In the genomic region with DNA sequence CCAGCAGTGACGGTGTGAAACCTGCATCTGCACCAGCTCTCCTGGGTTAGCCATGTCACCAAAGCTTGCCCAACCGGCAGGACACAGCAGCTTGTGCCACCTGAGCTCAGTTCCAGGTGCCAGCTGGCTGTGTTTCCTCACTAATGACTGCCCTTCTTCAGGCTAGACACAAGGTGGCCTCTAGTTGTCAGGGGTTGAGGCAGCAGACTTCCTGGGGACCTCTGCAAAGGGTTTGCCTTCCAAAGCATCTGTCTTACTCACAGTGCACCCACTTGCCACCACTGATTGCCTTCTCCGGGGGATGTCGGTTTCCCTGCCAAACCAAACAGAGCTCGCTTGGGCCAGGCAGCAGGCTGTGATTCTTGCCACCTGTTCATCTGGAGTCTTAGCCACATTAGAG, we compare ENCODE assay signal across 15 mouse cellular contexts. TPM values are rescaled to one million over a fixed set of nuclear protein-coding genes. Genes with fewer than 3 reads are reported as not detected.
DNase-seq lines count a peak whose midpoint lies in the region; ATAC-seq and TF ChIP-seq lines count a peak whose summit lies in the region.
"Had no signal": no experiment of that assay in that cellular context is flagged by ENCODE, and none has a peak within 500 bp of the region (broad histone marks: within the 10 kb centered on the region; RNA-seq: fewer than 3 reads in every experiment).

No protein-coding gene starts in this region.

- no peaks in the 10 kb centered on the region for H3K9me3 ChIP-seq in midbrain, postnatal 0 days (ENCODE audit: low read length)
- no peaks in the 10 kb centered on the region for H3K9me3 ChIP-seq in midbrain, embryonic 13.5 days
- H3K9me3 ChIP-seq in midbrain, embryonic 14.5 days (ENCODE audit: control insufficient read depth, low read length): no peaks in the 10 kb centered on the region
- H3K9me3 ChIP-seq: heart, embryonic 10.5 days; intestine, embryonic 15.5 days; limb, embryonic 13.5 days had no signal

- peak; percentile 69 for ATAC-seq in frontal cortex, adult (ENCODE audit: low TSS enrichment)
- ATAC-seq in midbrain, postnatal 0 days (ENCODE audit: low FRiP score): no peak
- ATAC-seq in midbrain, embryonic 13.5 days: no peak
- no peak for ATAC-seq in midbrain, embryonic 14.5 days (ENCODE audit: low FRiP score, low TSS enrichment)
- ATAC-seq: intestine, embryonic 15.5 days; Patski had no signal

- no peaks in the 10 kb centered on the region for H3K36me3 ChIP-seq in midbrain, postnatal 0 days (ENCODE audit: insufficient read depth, low read length)
- no peaks in the 10 kb centered on the region for H3K36me3 ChIP-seq in midbrain, embryonic 13.5 days
- no peaks in the 10 kb centered on the region for H3K36me3 ChIP-seq in midbrain, embryonic 14.5 days (ENCODE audit: control insufficient read depth, insufficient read depth, low read length)
- H3K36me3 ChIP-seq: heart, embryonic 10.5 days; intestine, embryonic 15.5 days; limb, embryonic 13.5 days had no signal

- no peak for DNase-seq in frontal cortex, postnatal 14 days (ENCODE audit: low spot score in 2 of 2)
- peak; percentile 53 for DNase-seq in midbrain, postnatal 0 days (ENCODE audit: low spot score)
- peak; percentile 56 to 58 for DNase-seq in cerebellum, postnatal 36 days
- no peak for DNase-seq in layer of hippocampus, postnatal 10 days (ENCODE audit: low spot score in 2 of 2)
- DNase-seq in midbrain, embryonic 14.5 days: no peak
- DNase-seq in left cerebral cortex, postnatal 36 days (ENCODE audit: low spot score in 2 of 2): no peak
- DNase-seq: embryo, embryonic 11 days; kidney, postnatal 25 days; retina, postnatal 1 day had no signal

- WGBS in midbrain, postnatal 0 days: 88% methylated on average over 5 of the region's 5 CpGs
- WGBS in midbrain, embryonic 13.5 days: 89% methylated on average over 5 of the region's 5 CpGs
- 85% methylated on average over 5 of the region's 5 CpGs for WGBS in midbrain, embryonic 14.5 days

- no peak overlapping the region for H3K4me2 ChIP-seq in midbrain, postnatal 0 days (ENCODE audit: low read depth, low read length, poor library complexity, severe bottlenecking)
- H3K4me2 ChIP-seq in midbrain, embryonic 13.5 days (replicated peaks): no peak overlapping the region
- H3K4me2 ChIP-seq in midbrain, embryonic 14.5 days (ENCODE audit: low read length): no peak overlapping the region
- H3K4me2 ChIP-seq: intestine, embryonic 15.5 days; limb, embryonic 13.5 days had no signal

- intact Hi-C loops in left cerebral cortex, postnatal 36 days (cut with DNase I): no loop called here

- H3K9ac ChIP-seq in midbrain, postnatal 0 days (replicated peaks; ENCODE audit: low read length, poor library complexity, severe bottlenecking): no peak overlapping the region
- H3K9ac ChIP-seq in midbrain, embryonic 13.5 days (replicated peaks): no peak overlapping the region
- H3K9ac ChIP-seq in midbrain, embryonic 14.5 days (replicated peaks; ENCODE audit: low read length): no peak overlapping the region
- H3K9ac ChIP-seq: intestine, embryonic 15.5 days; limb, embryonic 13.5 days had no signal

- no peak overlapping the region for H3K27ac ChIP-seq in midbrain, postnatal 0 days (ENCODE audit: low read depth, low read length)
- H3K27ac ChIP-seq in midbrain, embryonic 13.5 days: no peak overlapping the region
- no peak overlapping the region for H3K27ac ChIP-seq in midbrain, embryonic 14.5 days (replicated peaks; ENCODE audit: low read depth, low read length)
- H3K27ac ChIP-seq: heart, embryonic 10.5 days; intestine, embryonic 15.5 days; limb, embryonic 13.5 days had no signal

- H3K4me1 ChIP-seq in midbrain, postnatal 0 days (ENCODE audit: insufficient read depth, low read length): no peaks in the 10 kb centered on the region
- H3K4me1 ChIP-seq in midbrain, embryonic 13.5 days (replicated peaks): peaks cover 15% of the 10 kb centered on the region
- no peaks in the 10 kb centered on the region for H3K4me1 ChIP-seq in midbrain, embryonic 14.5 days (ENCODE audit: control insufficient read depth, insufficient read depth, low read length)
- H3K4me1 ChIP-seq: intestine, embryonic 15.5 days; limb, embryonic 13.5 days had no signal

- no peak for TF ChIP-seq CTCF in midbrain, postnatal 0 days (IDR thresholded peaks at IDR 0.05)

- H3K4me3 ChIP-seq in midbrain, postnatal 0 days (ENCODE audit: low read depth, low read length): no peak overlapping the region
- H3K4me3 ChIP-seq in midbrain, embryonic 13.5 days (replicated peaks): no peak overlapping the region
- no peak overlapping the region for H3K4me3 ChIP-seq in midbrain, embryonic 14.5 days (replicated peaks; ENCODE audit: low read depth, low read length)
- H3K4me3 ChIP-seq: heart, embryonic 10.5 days; intestine, embryonic 15.5 days; limb, embryonic 13.5 days had no signal

- 0 out of 2 replicates have a peak, but pooled peaks cover 2% of the 10 kb centered on the region for H3K27me3 ChIP-seq in midbrain, postnatal 0 days (ENCODE audit: insufficient read depth, low read length)
- peaks cover 11% of the 10 kb centered on the region for H3K27me3 ChIP-seq in midbrain, embryonic 13.5 days
- no peaks in the 10 kb centered on the region for H3K27me3 ChIP-seq in midbrain, embryonic 14.5 days (ENCODE audit: control insufficient read depth, insufficient read depth, low read length)
- H3K27me3 ChIP-seq: intestine, embryonic 15.5 days; Patski had no signal

RNA-seq across cellular contexts. Expression of a gene that starts 22.2 kb away (rescaled TPM):
- total RNA-seq in midbrain, postnatal 0 days (2014; rRNA removed): 0.42 TPM in 1 of 2 replicates, not detected in the other
- polyA plus RNA-seq in midbrain, postnatal 0 days (2015; fragmentation: Nextera tagmentation; extraction: Ambion mirVana): 0.86 and 2.0 TPM in 2 replicates
- polyA plus RNA-seq in midbrain, embryonic 13.5 days (2015; fragmentation: Nextera tagmentation; extraction: Ambion mirVana): 0.73 and 1.1 TPM in 2 replicates
- 1 to 10 TPM in 1 of 2 experiments, under 1 TPM in 1; 0.96 to 1.2 TPM for total RNA-seq in layer of hippocampus, postnatal 10 days (2021)
- 1.0 and 1.1 TPM in 2 replicates for polyA plus RNA-seq in midbrain, embryonic 14.5 days (2014; fragmentation: Nextera tagmentation; extraction: Ambion mirVana)
- total RNA-seq in left cerebral cortex, postnatal 36 days (2021): under 1 TPM; 0.20 to 0.32 TPM

Comparison
In these comparisons a context has a peak if more than half of its experiments do, and no peak if none do; other contexts are left out.
1. DNase-seq: peak in midbrain, postnatal 0 days (single experiment) and cerebellum, postnatal 36 days (2 of 2); none in frontal cortex, postnatal 14 days (0 of 2), layer of hippocampus, postnatal 10 days (0 of 2), midbrain, embryonic 14.5 days (single experiment) and left cerebral cortex, postnatal 36 days (0 of 2).